Mouse (Mus musculus): Measurements from ENCODE around the gene Cfap97.
"Not testable (repeated sequence)": the region's sequence is repeated elsewhere in the genome, so short reads cannot be mapped to it uniquely, and the experiment has no call there.

Gene Cfap97

GRCm38 (mm10) chr8:46151202-46152062, at the start of gene Cfap97:
Cfap97 (plus strand) TSS chr8:46151771.
- peak; percentile 67 for DNase-seq (ENCODE audit: low spot score)

GRCm38 (mm10) chr8:46103434-46103833, 48.1 kb upstream of the Cfap97 start:
- no peak for DNase-seq (ENCODE audit: low spot score)

DNA sequence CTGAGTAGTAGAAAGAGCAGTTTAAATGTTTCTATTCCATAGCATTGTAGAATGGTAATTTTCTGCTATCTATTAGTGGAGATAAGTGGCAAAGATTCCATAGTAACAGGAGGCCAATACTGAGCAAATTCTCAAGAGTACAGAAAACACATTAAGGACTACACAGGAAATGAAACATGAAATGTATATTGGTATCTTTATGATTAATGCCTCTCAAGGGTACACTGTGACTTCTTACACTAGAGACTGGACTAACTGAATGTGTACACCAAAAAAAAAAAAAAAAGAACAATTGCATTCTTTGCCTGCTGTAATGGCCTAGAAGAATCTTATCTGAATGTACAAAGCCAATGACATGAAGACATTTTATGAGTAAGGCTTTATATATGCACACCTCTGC, 43.9 kb upstream of the Cfap97 start:
- DNase-seq (ENCODE audit: low spot score) = no peak

DNA sequence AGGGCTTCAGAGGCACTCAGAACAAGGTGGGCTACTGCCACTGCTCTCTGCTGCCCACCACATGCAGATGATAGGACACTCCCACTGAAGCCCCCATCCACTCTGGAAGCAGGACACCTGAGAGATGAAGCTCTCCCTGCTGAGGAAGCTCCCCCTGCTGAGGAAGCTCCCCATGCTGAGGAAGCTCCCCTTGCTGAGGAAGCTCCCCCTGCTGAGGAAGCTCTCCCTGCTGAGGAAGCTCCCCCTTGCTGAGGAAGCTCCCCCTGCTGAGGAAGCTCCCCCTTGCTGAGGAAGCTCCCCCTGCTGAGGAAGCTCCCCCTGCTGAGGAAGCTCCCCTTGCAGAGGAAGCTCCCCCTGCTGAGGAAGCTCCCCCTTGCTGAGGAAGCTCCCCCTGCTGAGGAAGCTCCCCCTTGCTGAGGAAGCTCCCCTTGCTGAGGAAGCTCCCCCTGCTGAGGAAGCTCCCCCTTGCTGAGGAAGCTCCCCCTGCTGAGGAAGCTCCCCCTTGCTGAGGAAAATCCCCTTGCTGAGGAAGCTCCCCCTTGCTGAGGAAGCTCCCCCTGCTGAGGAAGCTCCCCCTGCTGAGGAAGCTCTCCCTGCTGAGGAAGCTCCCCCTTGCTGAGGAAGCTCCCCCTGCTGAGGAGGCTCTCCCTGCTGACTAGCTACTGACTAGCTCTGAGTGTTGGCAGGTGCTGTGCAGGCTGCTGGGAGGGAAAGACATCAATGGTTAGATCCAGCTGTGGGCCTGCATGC, 38.0 kb upstream of the Cfap97 start:
- DNase-seq (ENCODE audit: low spot score) = not testable (repeated sequence)

DNA sequence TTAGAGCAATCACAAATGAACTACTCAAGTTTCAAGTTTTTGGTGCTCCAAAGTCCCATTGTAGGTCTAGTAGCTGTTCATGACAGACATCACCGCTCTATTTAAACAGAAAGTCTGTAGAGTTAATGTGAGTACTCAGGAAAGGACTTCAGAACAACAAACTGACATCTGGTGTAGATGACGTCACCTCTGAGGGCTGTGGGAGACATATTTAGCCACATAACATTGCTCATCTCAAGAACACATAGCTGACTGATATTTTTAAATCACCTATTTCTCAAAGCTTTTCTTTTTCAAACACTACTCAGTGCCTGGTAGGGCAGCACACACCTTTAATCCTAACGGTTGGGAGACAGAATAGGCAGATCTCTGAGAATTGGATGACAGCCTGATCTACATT, 34.4 kb upstream of the Cfap97 start:
- DNase-seq (ENCODE audit: low spot score) = no peak

- DNase-seq (ENCODE audit: low spot score) = no peak
Measured at GRCm38 (mm10) chr8:46119176-46119575, 32.4 kb upstream of the Cfap97 start.

- no peak for DNase-seq (ENCODE audit: low spot score)
Measured at GRCm38 (mm10) chr8:46122498-46122897, 29.1 kb upstream of the Cfap97 start.

DNA sequence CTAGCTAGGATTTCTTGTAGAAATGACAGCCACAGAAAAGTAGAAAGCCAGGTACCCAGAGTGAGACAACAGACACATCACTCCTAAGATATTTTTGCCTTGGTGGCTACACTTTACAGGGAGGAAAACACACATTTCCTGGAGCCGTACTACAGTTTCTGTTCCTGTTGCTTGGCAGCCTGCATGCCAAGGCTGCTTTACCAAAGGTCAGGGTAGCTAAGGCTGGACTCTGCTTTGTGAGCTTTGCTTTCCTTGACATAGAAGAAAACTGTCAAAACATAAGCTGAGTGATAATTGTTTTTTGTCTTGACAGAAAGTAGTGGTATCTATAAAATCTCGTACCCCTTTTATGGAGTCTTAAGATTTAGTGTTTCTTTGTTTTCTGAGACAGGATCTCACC, 21.1 kb upstream of the Cfap97 start:
- no peak for DNase-seq (ENCODE audit: low spot score)

DNA sequence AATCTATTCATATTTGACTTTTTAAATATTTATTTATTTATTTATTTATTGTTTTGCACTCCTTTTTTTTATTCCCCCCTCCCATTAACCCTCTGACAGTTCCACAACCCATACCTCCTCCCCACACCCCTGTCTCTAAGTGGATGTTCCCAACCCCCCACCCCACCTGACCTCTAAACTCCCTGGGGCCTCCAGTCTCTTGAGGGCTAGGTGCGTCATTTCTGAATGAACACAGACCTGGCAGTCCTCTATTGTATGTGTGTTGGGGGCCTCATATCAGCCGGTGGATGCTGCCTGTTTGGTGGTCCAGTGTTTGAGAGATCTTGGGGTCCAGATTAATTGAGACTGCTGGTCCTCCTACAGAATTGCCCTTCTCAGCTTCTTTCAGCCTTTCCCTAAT, 16.0 kb upstream of the Cfap97 start:
- not testable (repeated sequence) for DNase-seq (ENCODE audit: low spot score)

DNA sequence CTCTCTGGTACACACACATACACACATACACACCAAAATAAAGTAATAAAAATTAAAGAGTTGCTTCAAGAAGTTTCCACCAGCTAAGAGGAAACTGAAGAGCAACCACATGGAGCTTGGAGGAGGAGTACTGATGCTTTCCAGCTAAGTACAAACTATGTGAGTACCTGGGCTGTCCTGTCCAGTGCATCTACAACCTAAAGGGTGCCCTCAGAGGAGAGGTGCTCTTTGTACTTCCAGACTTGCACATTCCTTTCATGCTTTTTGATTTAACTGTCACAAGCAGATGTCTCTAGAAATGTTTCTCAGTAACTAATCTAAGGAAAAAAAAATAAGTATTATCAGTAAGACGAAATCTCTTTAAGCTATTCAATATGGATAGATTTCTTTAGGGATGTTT, 14.2 kb upstream of the Cfap97 start:
- DNase-seq (ENCODE audit: low spot score) = no peak

DNA sequence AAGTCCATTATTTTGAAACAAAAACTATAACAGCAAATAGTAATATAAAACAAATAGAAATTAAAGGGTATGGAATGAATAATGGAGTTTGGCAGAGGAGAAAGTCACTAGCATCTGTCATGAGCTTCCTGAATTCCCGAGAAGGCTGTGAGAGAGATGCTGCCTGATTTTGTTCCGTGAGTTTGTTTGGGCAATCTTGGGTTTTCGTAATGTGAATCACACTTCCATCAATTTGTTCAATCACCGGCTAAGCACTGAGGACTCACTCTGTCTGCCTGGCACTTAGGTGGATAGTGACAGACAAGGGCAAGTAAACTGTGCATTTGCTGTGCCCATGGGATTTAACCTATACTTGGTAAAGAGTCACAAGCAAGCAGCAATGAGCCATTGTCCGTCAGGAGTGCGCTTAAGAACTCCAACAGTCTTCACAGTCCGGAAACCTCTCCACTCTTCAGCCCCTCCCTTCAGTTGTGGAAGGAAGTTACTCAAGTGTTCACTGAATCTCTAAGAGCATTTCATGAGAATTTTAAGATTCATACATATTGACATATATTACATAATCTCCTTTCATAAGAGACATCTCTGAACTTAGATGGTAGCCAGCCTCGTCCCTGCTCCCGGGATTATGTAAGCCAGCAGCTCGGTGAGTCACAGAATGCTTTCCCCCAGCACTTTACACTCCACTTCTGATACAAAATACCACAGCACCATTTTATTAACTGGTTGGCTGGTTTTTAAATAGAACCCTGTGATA, 13.6 kb upstream of the Cfap97 start:
- DNase-seq (ENCODE audit: low spot score) = no peak

DNA sequence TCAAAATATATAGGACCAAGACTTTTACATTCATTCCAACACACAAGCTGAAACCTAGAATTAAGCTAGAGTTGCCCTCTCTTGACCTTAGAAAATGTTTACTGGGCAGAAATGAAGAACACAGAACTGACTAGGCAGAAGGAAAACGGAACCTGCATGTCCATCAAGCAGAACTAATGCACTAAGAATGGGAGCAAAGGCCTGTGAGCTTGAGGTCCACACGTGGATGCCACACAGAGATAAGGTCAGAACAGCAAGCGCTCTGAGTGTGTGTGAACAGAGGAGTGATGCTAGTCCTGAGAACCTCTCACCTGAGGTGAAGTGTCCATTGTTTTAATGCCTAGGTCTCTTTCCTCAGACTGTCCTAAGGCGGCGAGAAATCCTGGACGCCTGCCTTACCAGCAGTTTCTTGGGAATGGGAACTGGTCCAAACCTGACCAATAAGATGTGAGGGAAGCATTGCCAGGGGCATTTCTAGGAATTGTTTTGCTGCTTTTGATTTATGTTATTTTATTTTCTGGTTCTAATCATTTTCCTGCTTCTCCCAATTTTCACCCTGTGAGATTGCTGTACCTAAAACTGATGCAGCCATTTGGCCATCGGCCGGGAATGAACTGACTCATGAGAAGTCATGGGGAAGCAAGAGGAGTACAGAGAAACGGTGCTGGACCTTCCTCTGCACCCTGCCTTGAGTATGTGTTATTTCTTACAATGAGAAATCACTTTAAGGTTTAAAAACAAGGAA, 11.0 kb upstream of the Cfap97 start:
- no peak for DNase-seq (ENCODE audit: low spot score)

DNA sequence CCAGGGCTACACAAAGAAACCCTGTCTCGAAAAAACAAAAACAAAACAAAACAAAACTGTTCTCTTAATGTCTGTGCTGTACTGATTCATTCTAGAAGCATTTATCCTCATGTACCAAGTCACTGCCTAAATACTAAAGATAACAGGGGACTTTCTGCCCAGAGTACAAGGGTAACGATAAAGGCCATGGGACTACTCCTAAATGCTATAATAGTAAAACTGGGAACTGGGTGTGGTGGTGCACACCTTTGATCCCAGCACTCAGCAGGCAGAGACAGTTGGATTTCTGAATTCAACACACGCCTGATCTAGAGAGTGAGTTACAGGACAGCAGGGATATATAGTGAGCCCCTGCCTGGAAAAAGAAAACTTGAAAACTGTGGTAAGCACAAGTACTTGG, 9.9 kb upstream of the Cfap97 start:
- DNase-seq (ENCODE audit: low spot score) = no peak

- DNase-seq (ENCODE audit: low spot score) = no peak
Measured at GRCm38 (mm10) chr8:46142498-46143081, 9.0 kb upstream of the Cfap97 start.

- no peak for DNase-seq (ENCODE audit: low spot score)
Measured at GRCm38 (mm10) chr8:46143470-46143869, 8.1 kb upstream of the Cfap97 start.

GRCm38 (mm10) chr8:46143924-46144323, 7.6 kb upstream of the Cfap97 start:
- no peak for DNase-seq (ENCODE audit: low spot score)

- no peak for DNase-seq (ENCODE audit: low spot score)
Measured at GRCm38 (mm10) chr8:46146173-46146572, 5.4 kb upstream of the Cfap97 start.

DNA sequence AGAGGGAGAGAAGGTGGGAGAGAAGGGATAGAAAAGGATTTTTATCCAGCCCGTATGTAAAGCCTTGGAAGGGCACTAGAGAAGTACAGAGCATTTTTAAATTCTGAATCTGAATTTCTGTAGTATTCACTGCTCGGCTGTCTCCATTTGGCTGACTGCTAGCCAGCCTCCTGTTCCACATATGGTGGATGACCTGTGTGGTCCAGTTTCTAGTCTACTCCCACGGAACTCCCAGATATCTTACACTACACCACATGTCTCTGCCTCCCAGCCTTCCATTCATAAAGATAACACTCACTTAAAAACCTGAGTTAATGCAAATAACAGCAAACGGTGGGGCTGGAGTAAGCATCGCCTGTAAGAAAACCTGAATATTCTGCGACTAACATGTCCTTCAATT, 2.3 kb upstream of the Cfap97 start:
- DNase-seq (ENCODE audit: low spot score) = no peak

- no peak for DNase-seq (ENCODE audit: low spot score)
Measured at GRCm38 (mm10) chr8:46149782-46150181, 1.8 kb upstream of the Cfap97 start.

DNA sequence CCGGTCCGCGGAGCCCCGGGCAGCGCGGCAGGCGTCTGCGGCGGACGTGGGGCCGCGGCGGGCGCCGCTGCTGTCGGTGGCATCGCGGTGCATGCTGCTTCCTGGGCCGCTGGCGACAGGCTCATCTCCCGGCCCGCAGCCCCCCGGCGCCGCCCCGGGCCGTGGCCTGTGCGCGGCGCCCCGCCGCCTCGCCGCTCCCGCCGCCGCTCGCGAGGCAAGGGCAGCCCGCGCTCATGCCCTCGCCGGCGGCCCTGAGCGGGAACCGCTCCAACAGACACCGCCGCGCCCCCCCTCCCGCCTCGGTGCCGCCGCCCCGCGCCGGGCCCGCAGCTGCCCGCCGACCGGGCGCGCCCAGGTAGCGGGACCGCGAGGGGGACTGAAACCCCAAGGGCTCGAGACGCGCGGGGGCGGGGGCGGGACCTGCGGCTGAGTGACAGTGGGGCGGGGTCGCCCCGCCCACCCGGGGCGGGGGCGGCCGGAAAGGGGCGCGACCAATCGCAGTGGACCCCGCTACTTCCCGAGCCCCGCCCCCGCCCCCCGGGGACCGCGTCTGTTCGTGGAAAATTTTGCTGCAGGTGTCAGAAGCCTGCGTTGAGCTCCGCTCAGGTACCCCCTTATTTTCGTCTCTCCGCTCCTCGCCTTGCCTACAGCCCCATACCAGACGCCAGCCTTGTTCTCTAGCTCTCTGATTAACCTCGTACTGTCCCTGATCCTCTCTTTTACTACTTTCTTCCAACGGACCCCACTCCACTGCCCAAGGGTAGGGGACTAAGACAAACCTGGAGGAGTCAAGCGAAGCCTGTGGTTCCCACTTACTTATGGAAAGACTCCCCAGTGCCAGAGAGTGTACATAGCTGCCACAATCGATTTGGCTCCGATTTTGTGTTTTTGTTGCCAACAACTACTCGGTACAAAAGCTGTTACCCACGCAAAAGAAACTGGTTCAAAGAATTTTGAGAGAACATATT, 777 bp downstream of the Cfap97 start, which contains the start of gene Snx25:
Gene Snx25 (minus strand): TSS at position 96 of the 968 bp plus-strand sequence.
- peak; percentile 34 for DNase-seq (ENCODE audit: low spot score)

All from embryo, embryonic 10 days (tissue).